Mouse (Mus musculus) midbrain, embryonic 14.5 days (tissue): ENCODE results near the gene Ccdc117. TPM values are rescaled to one million over a fixed set of nuclear protein-coding genes. Genes with fewer than 3 reads are reported as not detected.
A peak's percentile ranks its signal among the peaks of the same experiment; 100 is the strongest.

Experiments used
- ATAC-seq: fragments of 200-750 bp; cut with Nextera tagmentation; 2 replicates; pipeline ENCODE4 v1.8.0; 2017; ENCODE audit warnings: moderate number of reproducible peaks, moderate library complexity; ENCODE audit not compliant: low FRiP score, low TSS enrichment
- DNase-seq: peaks from one replicate; pipeline ENCODE4 v3.0.0-alpha.2; 2015
- H3K27ac ChIP-seq: fragments of 300-500 bp; sonication (generic); replicated peaks from 2 replicates; pipeline ENCODE4 v1.5.1; 2014; ENCODE audit warnings: mild to moderate bottlenecking, low read depth, low read length, moderate library complexity
- H3K27me3 ChIP-seq: fragments of 300-500 bp; sonication (generic); 2 replicates; pipeline ENCODE4 v1.6.1; 2014; ENCODE audit warnings: low read length, control low read depth, mixed read lengths; ENCODE audit not compliant: control insufficient read depth, insufficient read depth
- H3K36me3 ChIP-seq: fragments of 300-500 bp; sonication (generic); 2 replicates; pipeline ENCODE4 v1.6.1; 2014; ENCODE audit warnings: low read length, control low read depth; ENCODE audit not compliant: control insufficient read depth, insufficient read depth
- H3K4me1 ChIP-seq: fragments of 300-500 bp; sonication (generic); 2 replicates; pipeline ENCODE4 v1.6.1; 2014; ENCODE audit warnings: mild to moderate bottlenecking, antibody characterized with exemption, low read length, control low read depth; ENCODE audit not compliant: control insufficient read depth, insufficient read depth
- H3K4me2 ChIP-seq: fragments of 300-500 bp; sonication (generic); 2 replicates; pipeline ENCODE4 v1.6.1; 2014; ENCODE audit warnings: mild to moderate bottlenecking, low read length, moderate library complexity
- H3K4me3 ChIP-seq: fragments of 300-500 bp; sonication (generic); replicated peaks from 2 replicates; pipeline ENCODE4 v1.5.1; 2014; ENCODE audit warnings: low read depth, low read length
- H3K9ac ChIP-seq: fragments of 300-500 bp; sonication (generic); replicated peaks from 2 replicates; pipeline ENCODE4 v1.6.1; 2014; ENCODE audit warnings: mild to moderate bottlenecking, low read length, moderate library complexity
- H3K9me3 ChIP-seq: fragments of 300-500 bp; sonication (generic); 2 replicates; pipeline ENCODE4 v1.6.1; 2016; ENCODE audit warnings: low read length, control low read depth, mixed read lengths; ENCODE audit not compliant: control insufficient read depth
- WGBS: fragments of 180-500 bp; shearing (Covaris S2); extraction: QIAGEN DNeasy Blood & Tissue Kit; methylation state at CpG from one replicate; pipeline ENCODE4 v1.1.7; 2014; 5-methylcytosine and 5-hydroxymethylcytosine counted together
- polyA plus RNA-seq: library from polyadenylated mRNA; unstranded; fragments of >200 nt; fragmentation: Nextera tagmentation; extraction: Ambion mirVana; gene quantifications from 2 replicates; pipeline ENCODE4 v1.2.1, GENCODE M21; 2014

The Ccdc117 gene
- polyA plus RNA-seq, 1 experiment from 2014 or later: 14.8 TPM

DNA sequence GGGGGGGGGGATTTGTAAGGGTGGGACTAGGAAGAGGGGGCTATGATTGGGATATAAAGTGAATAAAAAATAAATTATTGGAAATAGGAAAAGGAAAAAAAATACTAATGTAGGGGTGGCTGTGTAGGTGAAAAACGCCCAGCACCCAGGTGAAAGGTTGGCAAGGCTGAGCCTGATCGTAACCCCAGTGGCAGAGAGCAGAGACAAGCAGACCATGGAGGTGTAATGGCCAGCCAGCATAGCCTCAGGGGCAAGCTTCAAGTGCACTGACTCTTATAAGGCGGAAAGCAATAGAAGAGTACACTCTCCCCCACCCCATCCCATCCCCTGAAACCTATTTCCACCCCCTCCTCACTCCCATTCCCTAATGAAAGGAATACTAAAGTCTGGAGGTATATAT, 22.3 kb downstream of the Ccdc117 start:
- no peak for ATAC-seq
- H3K4me3 ChIP-seq: no peak overlapping the region; the same call in 1 of the 2 replicates
- H3K36me3 ChIP-seq: peaks cover 21% of the 10 kb centered on the region
- DNase-seq: no peak
- WGBS: 90% methylated on average over 3 of the region's 3 CpGs
- H3K27ac ChIP-seq: no peak overlapping the region
- no peak overlapping the region for H3K9ac ChIP-seq
- H3K9me3 ChIP-seq: no peaks in the 10 kb centered on the region
- 0 out of 2 replicates have a peak overlapping the region, but pooled peaks have one; percentile 77 for H3K4me2 ChIP-seq
- H3K27me3 ChIP-seq: no peaks in the 10 kb centered on the region
- peaks cover 14% of the 10 kb centered on the region for H3K4me1 ChIP-seq

DNA sequence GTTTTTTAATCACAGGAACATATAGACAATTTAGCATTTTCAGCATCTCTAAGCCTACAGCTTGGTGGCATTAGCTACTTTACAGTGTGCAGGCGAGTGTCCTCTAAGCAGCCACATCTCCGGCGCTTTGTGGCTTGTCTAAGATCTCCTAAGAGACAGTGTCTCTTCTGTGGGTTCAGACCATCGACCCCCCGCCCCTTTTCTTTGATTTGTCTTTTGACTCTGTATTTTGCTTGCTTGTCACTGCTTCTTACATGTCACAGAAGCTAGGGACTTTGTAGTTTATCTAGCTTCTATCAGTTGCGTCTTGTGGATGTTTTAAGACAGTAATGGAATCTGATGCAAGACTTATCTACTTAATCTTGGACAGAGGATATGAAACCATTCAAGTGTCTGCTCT, 24.6 kb downstream of the Ccdc117 start:
- ATAC-seq (no peak), DNase-seq (no peak)
- no peaks in the 10 kb centered on the region for H3K36me3 ChIP-seq
- H3K4me3 ChIP-seq: no peak overlapping the region
- no peak overlapping the region for H3K27ac ChIP-seq
- no peak overlapping the region for H3K9ac ChIP-seq
- H3K4me2 ChIP-seq: no peak overlapping the region
- no peaks in the 10 kb centered on the region for H3K27me3 ChIP-seq
- peaks cover 2% of the 10 kb centered on the region for H3K4me1 ChIP-seq
- no peaks in the 10 kb centered on the region for H3K9me3 ChIP-seq
- 84% methylated on average over 6 of the region's 6 CpGs for WGBS

DNA sequence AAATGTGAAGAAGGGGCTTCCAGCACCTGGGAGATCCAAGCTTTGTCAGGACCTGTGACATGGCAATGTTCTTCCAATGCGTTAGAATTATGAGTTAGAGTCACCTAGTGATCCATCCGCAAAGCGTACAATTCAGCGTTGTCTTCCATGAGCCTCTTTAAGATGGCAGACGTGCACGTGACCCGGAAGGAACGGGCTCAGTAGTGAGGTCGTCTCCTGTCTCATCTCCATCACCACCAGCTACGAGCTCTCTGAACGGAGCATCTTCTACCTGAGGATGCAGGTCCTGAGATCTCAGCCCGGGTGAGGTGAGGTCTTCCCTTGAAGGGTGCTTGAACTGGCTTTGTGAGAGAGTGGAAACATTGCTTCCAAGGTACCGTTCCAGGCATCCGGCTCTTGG, 25.4 kb downstream of the Ccdc117 start:
- no peaks in the 10 kb centered on the region for H3K27me3 ChIP-seq
- 93% methylated on average over 14 of the region's 14 CpGs for WGBS
- no peak for DNase-seq

DNA sequence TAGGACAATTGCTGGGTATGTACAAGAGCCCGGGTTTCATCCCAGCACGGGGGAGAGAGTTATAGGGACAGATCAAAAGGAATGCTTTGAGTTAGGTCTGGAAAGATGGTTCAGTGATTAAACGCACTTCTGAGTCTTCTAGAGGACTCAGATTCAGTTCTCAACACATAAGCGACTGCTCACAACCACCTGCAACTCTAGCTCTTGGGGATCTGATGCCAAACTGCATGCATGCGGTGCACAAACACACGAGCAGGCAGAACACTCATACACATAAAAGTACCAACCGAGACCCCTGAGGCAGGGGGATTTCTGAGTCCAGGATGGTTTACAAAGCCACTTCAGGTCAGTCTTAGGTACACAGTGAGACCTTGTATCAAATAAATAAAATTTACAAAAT, 25.8 kb downstream of the Ccdc117 start:
- Histone ChIP-seq H3K9me3 (no peaks in the 10 kb centered on the region), H3K4me2 (no peak overlapping the region), H3K4me1 (no peaks in the 10 kb centered on the region), H3K27ac (no peak overlapping the region), H3K4me3 (no peak overlapping the region), H3K27me3 (no peaks in the 10 kb centered on the region), H3K36me3 (no peaks in the 10 kb centered on the region), H3K9ac (no peak overlapping the region)
- DNase-seq (no peak), ATAC-seq (no peak)
- 80% methylated on average over 7 of the region's 7 CpGs for WGBS

More for the DNA sequence above, 25.4 kb downstream of the Ccdc117 start:
- no peak overlapping the region for H3K4me3 ChIP-seq
- no peak for ATAC-seq
- H3K9me3 ChIP-seq: no peaks in the 10 kb centered on the region
- H3K9ac ChIP-seq: no peak overlapping the region
- no peaks in the 10 kb centered on the region for H3K4me1 ChIP-seq
- no peak overlapping the region for H3K27ac ChIP-seq
- H3K4me2 ChIP-seq: no peak overlapping the region
- H3K36me3 ChIP-seq: no peaks in the 10 kb centered on the region

DNA sequence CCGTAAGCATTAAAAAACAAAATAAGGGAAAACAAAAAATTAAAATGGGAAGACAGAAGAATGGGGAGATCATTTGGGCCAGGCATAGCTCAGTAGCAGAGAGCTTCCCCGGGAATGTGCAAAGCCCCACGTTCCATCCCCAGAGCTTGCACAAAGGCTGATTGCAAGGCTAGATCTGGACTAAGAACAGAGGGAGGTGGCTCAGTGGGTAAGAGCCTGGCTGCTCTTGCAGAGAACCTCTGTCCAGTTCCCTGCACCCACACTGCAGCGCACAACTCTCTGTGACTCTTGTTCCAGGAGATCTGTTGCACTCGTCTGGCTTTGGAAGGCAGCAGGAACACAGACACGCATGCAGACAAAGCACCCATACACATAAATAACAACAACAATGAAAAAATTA, 26.3 kb downstream of the Ccdc117 start:
- no peak for DNase-seq
- WGBS: 78% methylated on average over 6 of the region's 6 CpGs

DNA sequence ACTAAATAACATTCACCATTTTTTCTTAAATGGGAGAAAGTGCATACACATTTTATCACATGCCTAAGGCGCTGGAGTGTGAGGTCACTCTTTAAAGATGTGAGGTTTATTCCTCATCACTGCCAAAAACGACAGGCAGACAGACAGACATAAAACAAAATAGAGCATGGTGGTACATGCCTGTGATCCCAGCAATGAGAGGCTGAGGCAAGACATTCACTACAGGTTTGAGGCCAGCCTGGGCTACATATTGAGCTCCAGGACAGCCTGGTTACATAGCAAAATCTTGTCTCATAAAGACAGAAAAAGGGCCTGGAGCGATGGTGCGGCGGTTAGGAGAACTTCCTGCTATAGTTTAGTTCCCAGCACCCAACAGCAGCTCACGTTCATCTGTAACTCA, 26.8 kb downstream of the Ccdc117 start:
- H3K27ac ChIP-seq: no peak overlapping the region
- DNase-seq: no peak
- WGBS: 84% methylated on average over 6 of the region's 6 CpGs
- no peak for ATAC-seq
- no peaks in the 10 kb centered on the region for H3K27me3 ChIP-seq
- no peaks in the 10 kb centered on the region for H3K4me1 ChIP-seq
- no peaks in the 10 kb centered on the region for H3K9me3 ChIP-seq
- H3K4me2 ChIP-seq: no peak overlapping the region
- no peak overlapping the region for H3K9ac ChIP-seq
- H3K36me3 ChIP-seq: no peaks in the 10 kb centered on the region
- no peak overlapping the region for H3K4me3 ChIP-seq

More for the DNA sequence above, 26.3 kb downstream of the Ccdc117 start:
- H3K27me3 ChIP-seq: no peaks in the 10 kb centered on the region
- no peak overlapping the region for H3K9ac ChIP-seq
- no peak overlapping the region for H3K27ac ChIP-seq
- ATAC-seq: no peak
- no peak overlapping the region for H3K4me3 ChIP-seq
- no peaks in the 10 kb centered on the region for H3K9me3 ChIP-seq
- H3K36me3 ChIP-seq: no peaks in the 10 kb centered on the region
- no peaks in the 10 kb centered on the region for H3K4me1 ChIP-seq
- H3K4me2 ChIP-seq: no peak overlapping the region

DNA sequence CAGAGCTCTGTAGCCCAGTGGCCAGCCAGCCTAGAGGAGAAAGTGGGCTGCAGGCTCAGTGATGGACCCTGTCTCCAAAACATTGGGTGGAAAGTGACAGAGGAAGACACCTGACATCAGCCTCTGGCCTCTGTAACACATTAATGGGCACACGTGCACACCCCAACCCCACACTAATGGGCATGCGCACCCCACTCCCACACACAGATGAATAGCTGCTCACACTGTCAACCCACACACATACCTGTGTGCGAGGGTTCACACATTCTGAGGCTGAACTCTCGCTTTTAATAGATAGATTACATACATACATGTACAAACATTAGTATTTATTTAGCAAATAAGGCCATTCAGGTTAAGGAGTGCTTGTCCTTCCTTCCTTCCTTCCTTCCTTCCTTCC, 27.9 kb downstream of the Ccdc117 start:
- H3K27me3 ChIP-seq: no peaks in the 10 kb centered on the region
- no peak overlapping the region for H3K9ac ChIP-seq
- H3K27ac ChIP-seq: no peak overlapping the region
- WGBS: 91% methylated on average over 4 of the region's 4 CpGs
- H3K4me3 ChIP-seq: no peak overlapping the region
- no peak overlapping the region for H3K4me2 ChIP-seq
- DNase-seq (no peak), ATAC-seq (no peak)
- no peaks in the 10 kb centered on the region for H3K4me1 ChIP-seq
- no peaks in the 10 kb centered on the region for H3K36me3 ChIP-seq
- no peaks in the 10 kb centered on the region for H3K9me3 ChIP-seq

DNA sequence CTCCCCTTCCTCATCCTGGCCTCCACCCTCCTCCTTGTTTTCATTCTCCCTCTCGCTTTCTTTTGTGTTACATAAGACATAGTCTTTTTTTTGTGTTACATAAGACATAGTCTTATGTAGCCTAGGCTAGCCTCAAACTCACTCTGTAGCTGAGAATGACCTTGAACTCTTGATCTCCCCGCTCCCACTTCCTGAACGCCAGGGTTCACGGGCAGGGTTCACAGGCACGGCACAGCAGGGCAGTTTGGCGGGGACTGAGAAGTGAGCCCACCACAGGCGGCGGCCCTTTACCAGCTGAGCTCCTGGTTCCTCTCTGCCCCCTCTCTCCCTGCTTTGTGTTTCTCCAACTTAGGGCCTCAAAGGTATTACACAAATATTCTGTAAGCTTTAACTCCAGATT, 29.0 kb downstream of the Ccdc117 start:
- Histone ChIP-seq H3K27ac (no peak overlapping the region), H3K27me3 (no peaks in the 10 kb centered on the region), H3K9ac (no peak overlapping the region), H3K4me1 (no peaks in the 10 kb centered on the region), H3K9me3 (no peaks in the 10 kb centered on the region), H3K4me2 (no peak overlapping the region), H3K4me3 (no peak overlapping the region), H3K36me3 (no peaks in the 10 kb centered on the region)
- ATAC-seq (no peak), DNase-seq (no peak)
- WGBS: 85% methylated on average over 8 of the region's 8 CpGs

DNA sequence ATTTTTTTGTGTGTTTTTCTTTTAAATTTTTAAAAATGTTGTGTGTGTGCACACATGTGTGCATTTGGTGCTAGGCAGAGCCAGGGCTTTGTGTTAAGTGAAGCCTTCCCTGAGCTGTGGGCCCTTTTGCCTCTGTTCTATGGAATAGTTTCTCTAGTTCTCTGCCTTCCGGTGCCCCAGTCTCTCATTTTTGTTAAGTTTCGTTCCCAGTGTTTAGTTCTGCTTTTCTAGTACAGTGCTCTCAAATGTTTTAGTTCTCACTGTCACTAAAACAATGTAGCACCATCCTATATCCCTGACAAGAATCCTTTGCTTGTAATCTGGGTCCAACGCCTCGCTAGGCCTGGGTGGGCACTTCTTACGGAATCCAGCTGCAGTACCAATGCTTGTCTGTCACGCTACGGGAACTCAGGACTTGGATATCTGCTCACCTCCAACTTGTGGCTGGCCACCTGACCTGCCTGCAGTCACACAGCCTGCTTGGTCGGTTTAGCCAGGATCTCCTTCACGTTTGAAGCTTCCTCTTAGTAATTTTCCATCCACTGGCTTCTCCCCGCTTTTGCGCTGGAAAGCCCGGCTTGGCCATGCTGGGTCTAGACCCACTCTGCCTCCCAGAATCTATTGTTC, 29.8 kb downstream of the Ccdc117 start:
- Histone ChIP-seq H3K4me2 (no peak overlapping the region), H3K9me3 (no peaks in the 10 kb centered on the region), H3K9ac (no peak overlapping the region), H3K36me3 (no peaks in the 10 kb centered on the region), H3K4me1 (no peaks in the 10 kb centered on the region), H3K27me3 (no peaks in the 10 kb centered on the region), H3K27ac (no peak overlapping the region), H3K4me3 (no peak overlapping the region)
- 77% methylated on average over 12 of the region's 12 CpGs for WGBS
- DNase-seq (no peak), ATAC-seq (no peak)
